Mouse (Mus musculus) kidney, adult 2 months (tissue): ENCODE data around the gene Chrnd.

ENCODE experiments used
- CTCF ChIP-seq: fragments of 200-500 bp; conservative IDR thresholded peaks from 2 replicates; pipeline ENCODE4 v1.5.1; 2011; ENCODE audit warnings: low read depth, mild to moderate bottlenecking, control low read depth, low read length, moderate library complexity, mixed read lengths; ENCODE audit not compliant: insufficient read depth, insufficient read length
- POLR2A ChIP-seq: fragments of 200-500 bp; IDR thresholded peaks from one replicate; pipeline ENCODE4 v1.6.1; 2011; ENCODE audit warnings: low read depth, low read length, control low read depth

GRCm38 (mm10) chr1:87142456-87142855 lies 48.0 kb upstream of the Chrnd start:
- no peak for TF ChIP-seq CTCF
- TF ChIP-seq POLR2A = no peak
